Mouse (Mus musculus): ENCODE results near the gene 2010111I01Rik.

The 2010111I01Rik gene

DNA sequence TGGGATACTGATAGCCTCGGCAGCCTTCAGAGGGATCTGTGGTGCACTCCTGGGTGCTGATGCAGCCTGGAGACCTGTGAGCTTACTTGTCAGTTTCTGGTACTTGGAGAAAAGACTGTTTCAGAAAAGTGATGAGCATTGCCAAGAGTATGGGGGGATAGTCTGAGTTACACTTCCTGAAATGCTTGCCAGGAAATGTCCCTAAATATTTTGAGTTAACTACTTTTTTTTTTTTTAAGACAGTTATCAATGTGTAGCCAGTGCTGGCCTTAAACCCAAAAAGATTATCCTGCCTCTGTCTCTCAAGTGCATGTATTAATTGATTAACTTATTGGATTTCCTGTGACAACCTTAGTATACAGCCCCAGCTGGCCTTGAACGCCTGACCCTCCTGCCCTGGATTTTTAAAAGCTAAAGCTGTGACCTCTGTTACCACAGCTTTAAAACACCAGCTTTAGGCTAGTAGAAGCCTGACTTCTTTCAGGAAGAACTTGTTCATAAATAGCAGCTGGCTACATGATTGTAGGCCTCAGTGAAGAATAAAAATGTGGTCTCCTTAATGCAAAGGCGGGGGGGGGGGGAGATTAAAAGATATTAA lies 150.6 kb downstream of the 2010111I01Rik start:
- DNase-seq, result no peak

DNA sequence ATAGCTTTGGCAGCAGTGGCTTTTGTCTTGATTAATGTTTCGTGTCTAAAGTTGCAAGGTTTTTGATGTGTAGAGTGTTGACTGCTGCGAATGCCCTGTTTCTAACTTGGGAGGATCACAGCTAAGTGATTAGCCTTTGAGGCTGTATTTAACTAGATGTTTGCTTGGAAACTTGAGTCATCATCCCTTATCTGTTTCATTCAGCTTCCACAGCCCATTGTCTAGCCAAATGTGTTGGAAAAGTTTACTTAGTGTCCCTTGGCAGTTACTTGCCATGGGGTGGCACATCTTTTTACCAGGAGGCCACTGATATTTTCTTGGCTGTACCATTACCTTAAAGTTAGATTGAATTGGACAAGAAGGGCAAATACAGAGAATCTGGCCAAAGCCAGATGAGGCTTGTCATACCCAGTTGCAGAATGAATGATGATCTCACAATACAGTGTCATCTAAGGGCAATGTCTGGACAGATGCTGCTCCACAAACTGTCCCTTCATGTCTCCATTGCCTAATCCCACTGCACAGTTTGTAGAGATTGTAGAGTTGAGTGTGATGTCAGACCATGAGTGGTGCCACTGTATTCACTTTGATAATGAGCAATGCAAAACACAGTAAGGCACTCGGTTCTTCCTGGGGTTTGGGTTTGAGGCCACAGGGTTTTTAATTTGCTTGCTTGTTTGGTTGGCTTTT lies 152.9 kb downstream of the 2010111I01Rik start:
- DNase-seq, result no peak

DNA sequence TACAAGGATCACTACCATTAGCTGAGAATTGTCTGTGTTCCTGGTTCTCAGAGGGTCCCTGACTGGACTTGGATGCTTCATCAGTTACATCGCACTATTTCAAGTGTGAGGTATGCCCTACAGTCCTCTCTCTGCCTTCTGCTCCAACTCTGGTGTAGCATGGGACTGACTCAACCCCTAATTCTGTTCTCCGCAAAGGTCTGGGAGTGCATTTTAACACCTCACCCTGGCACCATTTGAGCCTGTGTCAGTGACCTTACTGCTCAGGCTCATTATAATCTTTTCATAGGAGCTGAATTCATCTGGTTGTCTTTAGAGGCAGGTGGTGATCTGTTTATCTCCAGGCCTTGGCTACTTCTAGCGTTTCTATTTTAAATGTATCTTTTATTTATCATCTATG lies 154.0 kb downstream of the 2010111I01Rik start:
- DNase-seq, result no peak

DNA sequence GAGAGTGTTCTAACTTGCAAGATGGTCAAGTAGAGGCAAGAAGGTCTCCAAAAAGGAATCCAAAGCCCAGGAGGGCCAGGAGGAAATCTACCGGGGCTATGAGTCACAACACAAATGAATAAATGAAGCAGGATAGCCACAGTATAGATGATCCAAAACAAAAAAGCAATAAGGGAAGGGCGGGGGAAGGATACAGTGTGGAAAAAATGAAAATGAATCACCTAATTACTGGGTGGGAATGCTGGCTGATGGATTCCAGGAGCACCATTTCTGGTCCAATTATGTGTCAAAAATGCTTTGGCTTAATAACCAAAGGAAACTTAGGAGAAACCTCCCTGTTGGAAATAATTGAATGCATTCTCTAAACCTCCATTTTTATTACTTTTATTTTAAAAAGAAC lies 155.6 kb downstream of the 2010111I01Rik start:
- no peak for DNase-seq

DNA sequence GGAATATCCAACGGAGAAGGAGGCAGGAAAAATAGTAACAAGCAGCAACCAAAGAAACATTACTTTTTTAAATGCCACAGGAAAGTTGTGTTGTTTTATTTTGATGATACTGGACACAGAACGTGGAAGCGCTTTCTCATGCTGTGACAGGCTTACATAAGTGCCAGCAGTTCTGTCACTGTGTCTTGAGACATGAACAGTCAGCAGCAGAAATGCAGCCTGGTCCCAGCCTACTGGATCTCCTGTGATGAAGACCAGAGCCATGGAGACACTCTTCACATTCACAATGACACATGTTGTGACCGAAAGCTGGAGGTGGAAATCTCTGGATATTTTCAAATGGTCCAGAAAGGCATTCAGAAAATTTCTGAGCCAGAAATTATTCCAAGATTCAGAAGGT lies 157.1 kb downstream of the 2010111I01Rik start:
- DNase-seq, result no peak

DNA sequence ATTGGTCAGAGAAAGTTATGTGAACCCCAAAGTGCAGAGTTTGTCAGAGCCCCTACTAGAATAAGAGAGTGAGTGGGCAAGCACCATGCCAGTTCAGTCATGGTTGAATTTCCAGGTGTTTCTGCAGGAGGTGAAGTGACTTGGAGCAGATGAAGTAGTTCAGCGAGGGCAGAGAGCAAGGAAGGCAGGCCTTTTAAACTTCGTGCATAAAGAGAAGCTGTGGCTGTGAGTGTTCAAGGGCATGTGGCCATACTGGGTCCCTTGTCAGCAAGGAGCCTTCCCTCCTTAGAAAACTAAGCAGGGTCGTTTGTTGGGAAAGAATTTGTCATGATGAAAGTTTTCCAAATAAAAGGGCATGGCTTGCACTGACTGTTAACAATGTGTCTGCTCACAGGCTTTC lies 161.5 kb downstream of the 2010111I01Rik start:
- DNase-seq, result no peak

DNA sequence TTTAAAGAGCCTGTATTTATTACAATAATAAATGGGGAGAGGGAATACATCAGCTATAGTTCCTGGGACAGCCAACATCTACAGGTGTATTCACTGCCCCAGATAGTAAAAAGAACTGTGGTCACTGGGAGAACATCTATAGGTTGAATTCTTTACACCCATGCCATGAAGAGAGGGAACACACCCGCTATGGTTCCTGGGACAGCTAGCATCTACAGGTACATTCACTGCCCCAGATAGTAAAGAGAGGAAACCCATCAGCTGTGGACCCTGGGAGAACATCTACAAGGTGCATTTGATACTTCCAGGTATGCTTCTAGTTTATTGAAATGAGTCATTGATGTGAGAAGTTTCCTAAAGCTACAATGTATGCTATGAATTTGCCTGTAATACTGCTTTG lies 162.8 kb downstream of the 2010111I01Rik start:
- no peak for DNase-seq

DNA sequence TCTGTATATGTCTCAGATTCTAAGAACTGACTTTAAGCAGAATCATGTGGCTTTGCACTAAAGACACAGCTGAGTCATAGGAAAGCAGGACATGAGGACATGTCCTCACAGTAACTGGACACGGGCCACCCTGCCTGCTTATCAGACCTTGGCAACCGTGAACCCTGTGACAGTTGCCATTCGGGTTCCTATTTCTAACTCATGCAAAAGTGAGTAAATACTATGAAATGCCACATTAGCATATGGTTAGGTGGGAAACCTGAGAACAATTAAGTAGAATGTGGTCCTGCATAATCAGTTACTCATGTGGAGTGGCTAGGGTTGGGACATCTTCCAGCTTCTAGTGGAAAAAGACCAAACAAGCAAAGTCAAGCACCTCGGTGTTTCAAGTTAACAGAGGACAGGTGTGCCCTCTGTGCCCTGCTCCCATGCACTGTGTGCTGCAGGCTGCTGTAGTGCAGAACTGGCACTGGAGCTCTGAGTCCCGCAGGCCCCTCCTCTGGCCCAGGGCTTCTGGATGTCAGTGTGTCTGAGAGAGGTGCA lies 170.3 kb downstream of the 2010111I01Rik start:
- no peak for DNase-seq

DNA sequence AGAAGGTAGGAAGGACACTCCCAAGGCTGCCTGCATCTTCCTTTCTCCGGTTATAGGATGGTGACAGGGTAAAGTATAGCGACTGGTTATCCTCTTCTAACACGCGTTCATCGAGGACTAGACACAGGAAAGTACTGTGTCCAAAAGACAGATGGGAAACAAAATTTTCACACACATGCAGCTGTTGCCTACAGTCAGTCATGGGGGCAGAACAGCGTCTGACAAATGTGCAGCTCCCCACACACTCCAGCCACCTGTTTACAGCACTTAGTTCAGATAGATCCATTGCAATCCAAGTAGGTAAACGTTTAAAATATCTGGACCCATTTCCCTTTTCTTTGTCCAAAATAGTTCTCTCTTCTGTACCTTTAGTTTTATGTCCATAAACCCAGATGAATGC lies 171.3 kb downstream of the 2010111I01Rik start:
- DNase-seq, result no peak

DNA sequence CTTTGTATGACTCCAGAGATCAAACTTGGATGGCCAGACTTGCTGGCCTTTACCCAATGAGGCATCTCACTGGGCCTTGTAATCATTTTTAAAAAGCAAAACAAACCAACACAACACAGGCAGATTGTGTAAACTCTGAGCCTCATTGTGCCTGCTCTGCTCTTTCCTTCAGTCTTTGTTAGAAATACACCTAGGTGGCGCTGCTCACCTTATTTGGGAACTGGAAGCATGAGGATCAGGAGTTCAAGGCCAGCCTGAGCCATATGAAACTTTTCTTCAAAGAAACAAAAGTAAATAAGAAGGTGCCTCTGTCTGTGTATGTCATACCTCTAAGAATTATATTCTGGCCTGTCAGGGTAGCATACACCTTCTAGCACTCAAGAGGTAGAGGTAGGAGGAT lies 172.1 kb downstream of the 2010111I01Rik start:
- DNase-seq, result peak; percentile 31

DNA sequence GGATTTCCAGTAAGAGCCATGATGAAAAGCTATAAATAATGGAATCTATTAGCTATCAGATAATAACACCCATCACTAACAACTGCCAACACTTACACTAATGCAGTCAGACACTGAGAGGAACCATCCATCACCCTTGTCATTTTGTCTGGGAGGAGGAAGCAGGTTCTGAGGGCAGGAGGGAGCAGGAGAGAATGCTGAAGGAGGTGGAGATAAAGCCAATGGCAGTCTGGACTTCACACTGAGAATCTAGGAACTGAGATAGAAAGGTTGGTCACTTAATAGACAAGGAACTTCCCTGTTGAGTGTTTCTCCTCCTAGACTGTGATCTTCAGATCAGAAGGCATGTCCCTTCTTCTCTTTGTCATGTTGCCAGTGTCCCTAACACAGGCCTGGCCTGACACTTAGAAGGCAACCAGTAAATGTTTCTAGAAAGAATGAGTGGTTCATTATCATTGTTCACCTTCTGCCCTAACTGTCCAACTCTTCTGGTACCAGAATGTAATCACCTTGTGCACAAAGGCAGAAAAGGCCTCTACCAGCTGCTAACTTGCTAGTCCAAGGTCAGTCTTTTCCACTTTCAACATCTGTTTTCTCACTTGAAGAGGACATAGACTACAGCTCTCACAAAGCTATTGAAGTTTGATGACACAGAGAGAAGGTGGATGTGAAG lies 173.8 kb downstream of the 2010111I01Rik start:
- DNase-seq, result no peak

DNA sequence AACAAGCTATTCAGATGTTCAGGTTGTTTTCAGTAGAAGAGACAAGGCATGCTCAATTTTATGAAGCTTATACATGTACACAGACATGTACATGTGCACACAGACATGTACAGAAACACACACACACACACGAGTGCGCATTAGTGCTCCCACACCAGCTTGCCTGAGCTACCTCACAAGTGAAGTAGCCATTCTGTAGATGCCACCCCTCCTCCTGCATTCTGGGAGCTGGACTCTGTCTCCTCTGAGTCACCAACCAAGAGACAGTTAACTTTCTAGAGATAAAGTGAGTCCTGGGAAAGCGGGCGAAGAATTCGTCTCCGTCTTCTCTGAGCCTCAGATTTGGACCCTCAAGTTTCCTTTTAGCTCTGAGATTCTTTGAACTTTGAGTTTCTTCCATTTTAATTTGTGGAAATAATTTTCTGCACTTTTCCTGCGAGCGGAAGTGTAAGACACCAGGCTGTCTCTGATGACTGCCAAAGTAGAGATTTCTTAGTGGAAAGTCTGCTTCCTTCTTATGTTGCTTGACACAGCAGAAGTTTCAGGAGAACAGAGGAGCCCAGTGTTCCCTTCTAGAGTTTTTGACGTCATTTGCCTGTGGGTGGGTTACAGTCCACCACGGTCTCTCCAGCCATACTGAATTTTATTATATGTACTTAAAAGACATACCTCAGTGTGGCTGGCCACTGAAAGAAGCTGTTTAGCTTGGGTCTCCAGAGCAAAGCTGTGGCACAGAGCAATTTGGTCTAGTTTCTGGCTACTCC lies 175.0 kb downstream of the 2010111I01Rik start:
- no peak for DNase-seq

DNA sequence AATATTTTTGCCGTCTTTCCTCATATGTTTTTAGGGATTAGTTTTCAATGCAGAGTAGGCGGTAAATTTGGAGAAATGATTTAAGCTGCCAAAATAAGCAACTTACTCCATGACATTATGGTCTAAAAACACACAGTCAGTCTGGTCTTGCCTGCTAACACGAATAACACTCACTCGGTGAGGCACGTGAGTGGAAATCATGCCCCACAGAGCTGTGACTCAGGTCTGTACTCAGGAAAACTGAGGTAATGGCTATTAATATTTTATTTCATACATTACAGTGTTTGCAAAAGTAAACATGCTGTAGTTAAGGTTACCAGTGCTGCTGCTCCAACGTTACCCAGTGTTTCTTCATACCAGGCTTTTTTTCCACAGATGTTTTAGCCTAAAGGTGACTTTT lies 176.1 kb downstream of the 2010111I01Rik start:
- DNase-seq, result no peak

DNA sequence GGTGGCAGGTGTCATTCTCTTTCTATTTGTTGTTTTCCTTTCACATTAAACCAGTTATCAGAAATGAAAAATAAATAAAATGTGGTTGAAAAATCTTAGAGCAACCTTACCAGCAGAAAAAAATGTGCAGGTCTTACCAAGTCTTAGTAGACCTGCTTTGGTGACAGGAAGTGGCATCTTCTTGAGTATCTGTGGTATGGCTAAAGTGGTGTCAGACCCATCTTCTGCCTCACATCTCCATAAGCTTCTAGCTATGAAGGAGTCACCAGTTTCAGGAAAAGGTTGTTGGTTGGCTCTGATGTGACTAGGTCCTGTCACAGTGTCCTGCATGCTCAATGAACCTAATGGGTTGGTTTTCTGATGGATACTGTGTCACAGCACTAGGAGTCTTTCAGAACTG lies 176.6 kb downstream of the 2010111I01Rik start:
- no peak for DNase-seq

DNA sequence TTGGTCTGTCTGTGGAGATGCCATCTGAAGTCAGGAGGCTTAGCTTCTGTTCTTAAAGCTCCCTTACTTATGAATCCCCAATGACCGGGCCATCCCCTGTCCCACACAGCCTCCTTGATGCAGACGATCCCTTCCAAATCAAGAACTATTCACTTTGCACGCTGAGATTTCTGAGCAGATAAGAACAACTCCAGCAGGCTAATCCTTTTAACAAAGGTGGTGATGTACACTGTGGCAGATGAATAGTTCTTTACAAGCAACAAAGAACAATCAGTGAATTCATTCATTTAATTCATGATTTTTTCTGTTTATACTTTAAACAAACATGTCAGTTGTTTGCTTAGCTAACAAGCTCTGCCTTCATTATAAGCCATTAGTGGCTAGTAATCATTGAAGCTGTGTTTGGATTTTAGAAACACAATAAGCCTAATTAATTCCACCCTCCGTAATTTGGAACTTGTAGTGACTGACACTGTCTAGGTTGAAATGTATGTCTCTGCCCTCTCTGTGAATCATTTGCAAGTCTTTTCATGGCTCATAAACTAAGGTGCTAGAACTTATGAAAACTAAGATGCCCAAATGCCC lies 182.0 kb downstream of the 2010111I01Rik start:
- no peak for DNase-seq

DNA sequence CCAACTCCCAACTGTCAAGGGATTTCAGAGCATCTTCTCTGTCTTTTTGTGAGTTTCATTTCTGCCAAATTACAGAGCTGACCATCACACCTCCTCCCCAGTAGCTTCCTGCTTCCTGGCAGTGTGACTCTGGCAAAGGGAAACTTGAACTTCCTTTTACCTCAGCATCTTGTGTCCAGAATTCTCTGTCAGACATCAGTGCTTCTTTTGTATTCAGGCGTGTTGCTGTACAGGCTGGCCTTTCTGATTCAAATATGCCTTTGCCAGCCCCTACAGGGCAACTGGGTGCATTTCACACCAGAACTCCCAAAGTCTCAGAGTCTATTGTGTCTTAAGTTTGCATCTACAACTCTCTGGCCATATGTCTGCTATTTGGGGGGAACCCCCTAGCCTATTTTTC lies 183.5 kb downstream of the 2010111I01Rik start:
- DNase-seq, result no peak

DNA sequence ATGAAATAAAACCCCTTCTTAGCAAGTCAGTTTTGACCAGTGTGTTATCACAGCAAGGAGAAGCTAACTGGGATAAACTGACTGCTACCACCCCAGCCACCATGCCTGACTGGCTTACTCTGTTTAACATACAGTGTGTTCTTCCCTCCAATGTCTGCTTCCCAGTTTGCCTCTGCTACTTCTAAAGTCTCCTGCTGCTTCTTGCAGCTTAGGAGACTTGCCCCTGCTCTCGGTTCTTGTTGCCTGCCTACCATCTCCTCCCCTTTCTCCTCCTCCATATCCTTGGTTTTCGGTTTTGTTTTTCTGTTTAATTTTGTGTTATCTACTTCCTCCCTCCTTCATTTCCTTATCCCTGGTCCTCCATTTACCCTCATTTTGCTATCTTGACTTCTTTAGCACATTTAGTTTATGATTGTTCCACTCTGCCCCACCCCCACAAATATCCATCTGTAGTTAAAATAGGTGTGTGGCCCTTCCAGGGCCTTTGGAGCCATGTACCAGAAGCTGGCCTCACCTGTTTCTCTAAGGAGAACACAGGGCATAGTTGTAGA lies 185.9 kb downstream of the 2010111I01Rik start:
- DNase-seq, result no peak

DNA sequence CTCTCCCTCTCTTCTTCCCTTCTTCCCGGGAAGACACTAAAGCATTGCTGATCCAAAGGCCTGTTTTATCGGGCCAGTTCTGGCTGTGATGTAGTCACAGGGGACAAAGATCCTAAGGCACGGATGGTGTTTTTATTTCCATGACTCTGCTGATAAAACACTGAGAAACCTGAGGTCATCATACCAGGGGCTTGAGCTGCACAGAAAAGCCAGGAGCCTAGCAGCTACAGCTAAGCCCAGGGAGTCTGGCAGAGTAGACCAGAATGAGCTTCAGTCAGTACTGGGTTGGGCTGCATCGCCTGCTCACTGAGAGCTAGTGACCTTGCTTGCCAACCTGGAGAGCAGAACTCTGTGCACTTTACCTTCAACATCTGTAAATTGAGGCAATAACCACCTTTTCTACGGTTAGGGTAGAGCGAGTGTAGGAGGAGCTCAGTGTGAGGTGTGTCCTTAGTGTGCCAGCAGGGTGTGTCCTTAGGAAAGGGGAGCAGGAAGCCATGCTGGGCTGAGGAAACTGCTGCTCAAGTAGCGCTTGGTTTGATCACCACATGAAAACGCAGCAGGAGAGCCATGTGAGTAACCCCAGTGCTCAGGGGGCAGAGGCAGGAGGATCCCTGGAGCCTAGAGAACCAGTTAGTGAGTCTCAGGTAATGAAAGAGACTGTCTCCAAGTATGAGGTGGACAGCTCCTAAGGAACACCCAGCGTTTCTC lies 186.5 kb downstream of the 2010111I01Rik start:
- DNase-seq, result no peak

DNA sequence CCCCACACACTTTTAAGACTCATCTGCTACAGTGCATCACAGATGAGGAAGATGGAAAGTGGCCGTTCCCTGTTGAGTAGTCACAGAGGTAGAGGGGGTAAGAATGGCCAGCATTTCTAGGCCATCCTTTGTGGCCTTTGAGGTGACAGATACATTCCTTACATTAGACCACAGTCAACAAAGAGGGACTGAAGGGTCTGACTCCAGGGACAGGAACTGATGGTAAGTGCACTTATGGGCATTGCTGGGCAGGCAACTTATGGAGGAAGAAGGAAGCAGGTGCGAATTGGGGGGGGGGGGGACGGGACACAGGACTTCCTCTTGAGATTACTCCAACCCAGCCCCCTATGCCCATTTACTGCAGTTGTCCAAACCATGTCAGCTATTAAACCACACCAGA lies 187.8 kb downstream of the 2010111I01Rik start:
- DNase-seq, result no peak

DNA sequence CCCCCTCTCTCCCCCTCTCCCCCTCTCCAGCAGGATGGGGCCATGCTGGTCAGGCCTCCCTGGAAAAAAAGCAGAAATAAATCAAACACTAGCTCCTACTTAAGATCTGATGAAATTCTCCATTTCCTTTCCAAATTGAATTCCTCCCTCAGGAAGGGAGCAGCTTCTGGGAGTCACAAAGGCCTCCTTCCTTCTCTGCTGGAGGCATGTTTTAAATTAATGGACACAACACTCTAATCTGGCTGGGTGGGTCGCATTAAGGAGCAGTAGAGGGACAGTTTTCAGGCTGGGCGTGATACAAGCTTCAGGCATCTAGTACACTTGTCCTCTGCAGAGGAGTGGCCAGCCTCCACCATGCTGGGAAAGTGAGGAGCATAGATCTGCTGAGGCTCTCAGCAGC lies 188.7 kb downstream of the 2010111I01Rik start:
- DNase-seq, result no peak

DNA sequence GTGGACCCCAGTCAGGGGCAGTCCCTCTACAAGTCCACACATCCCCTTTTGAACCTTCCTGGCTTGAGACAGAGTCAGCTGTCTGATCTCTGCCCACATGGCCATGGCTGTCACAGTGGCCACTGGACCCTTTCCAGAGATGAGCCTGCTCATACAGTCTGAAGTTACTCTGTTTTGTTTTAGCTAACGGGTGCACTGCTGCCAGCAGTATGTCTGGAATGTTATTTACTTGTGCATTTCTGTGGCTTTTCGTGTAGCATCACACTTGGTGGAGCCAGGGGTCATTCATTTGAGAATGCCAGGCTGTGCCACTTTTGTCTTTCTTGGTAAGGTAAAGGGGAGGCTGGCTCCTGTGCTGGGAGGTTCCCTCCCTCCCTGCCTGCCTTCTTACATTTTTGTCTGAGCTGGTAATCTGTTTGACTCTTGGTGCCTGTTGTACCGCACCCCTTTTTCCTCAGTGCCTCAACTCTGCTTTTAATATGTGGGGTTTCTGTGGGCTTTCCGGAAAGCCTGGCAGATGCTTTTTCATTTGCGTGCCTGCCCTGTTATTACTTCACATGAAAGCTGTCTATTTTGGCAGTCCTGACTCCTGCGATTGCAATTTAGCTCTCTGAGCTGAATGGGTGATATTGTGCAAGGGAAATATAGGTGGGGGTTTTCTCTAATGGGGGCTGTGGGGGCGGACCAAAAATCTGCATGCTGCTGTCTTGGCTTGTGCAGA lies 190.3 kb downstream of the 2010111I01Rik start:
- no peak for DNase-seq
